Mouse (Mus musculus): ENCODE results near the gene Sirpa.

The Sirpa gene

DNA sequence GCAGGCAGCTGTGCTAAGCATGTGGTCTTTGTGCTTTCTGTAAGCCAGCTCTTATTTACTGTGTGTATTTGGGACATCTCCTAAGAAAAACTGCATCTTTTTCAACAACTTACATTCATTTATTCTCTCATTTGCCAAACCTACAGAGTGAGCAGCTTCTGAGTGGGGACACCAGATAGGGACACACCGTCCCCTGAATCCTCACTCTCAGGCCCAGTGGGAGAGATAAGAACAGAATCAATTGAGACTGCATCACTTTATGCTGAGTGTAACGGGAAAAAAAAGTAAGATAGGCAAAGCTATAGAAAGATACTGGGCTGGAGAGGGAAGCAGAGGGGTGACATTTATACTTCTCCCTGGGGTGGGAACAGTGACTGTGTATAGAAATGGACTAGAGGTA, 61.0 kb downstream of the Sirpa start:
- DNase-seq = no peak

DNA sequence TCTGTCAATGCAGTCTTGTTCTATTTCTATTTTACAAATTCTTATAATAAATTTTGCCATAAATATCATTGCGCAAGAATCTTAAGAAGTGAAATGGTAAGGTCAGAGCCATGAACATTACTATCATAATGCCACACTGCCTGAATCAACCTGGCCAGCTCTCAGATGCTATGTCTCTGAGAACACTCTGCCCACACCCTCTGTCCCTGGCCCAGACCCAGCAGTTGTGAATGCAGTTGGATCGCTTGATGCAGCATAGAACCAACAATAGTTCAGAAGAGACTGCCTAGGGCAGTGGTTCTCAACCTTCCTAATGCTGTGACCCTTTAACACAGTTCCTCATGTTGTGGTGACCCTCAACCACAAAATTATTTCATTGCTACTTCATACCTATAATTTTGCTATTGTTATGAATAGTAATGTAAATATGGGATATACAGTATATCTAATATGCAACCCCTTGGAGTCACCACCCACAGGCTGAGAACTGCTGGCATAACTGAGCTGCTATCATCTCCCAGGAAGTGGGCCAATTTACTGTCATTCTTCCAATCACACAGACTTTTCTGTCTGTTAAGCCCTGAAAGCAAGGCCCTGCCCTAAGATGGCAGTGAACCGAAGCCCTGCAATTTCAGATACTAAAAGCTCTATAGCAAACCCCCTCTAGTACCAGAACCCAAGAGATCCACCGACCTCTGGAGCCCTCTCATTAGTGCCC, 61.8 kb downstream of the Sirpa start:
- DNase-seq = no peak

DNA sequence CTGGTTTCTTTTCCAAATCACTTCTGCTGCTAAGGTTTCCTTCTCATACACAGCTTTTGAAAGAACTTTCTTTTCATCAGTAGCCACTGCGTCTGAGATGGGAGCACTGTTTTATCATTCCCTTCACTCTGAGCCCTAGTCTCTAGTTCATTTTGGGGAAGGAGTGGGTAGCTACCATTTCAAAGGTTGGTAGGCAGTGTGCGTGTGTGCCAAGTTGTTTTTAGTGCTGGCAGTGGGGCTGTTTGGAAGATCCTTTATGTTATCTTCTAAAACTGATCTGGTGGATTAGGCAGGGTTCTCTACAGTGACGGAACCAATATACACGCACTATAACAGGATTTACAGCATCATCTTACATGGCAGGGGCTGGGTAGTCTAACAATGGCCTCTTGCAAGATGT, 62.4 kb downstream of the Sirpa start:
- DNase-seq = no peak

DNA sequence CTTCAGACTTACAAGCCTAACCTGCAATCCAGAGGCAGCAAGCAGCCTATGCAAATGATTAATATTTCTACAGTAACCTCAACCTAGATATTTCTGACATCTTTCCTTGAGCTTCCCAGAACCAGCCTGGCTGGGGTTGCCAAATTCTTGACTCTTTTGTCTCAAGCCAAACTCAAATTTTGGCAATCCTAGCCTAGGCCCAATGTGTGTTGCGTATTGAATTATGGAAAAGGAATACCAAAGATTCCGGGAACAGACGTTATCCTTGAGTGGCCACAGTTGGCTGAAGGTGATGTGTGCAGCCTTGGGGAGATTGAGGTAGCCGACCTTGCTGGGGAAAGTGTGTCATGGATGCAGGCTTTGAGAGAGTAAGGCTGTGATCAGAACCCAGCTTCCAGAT, 66.2 kb downstream of the Sirpa start:
- no peak for DNase-seq

DNA sequence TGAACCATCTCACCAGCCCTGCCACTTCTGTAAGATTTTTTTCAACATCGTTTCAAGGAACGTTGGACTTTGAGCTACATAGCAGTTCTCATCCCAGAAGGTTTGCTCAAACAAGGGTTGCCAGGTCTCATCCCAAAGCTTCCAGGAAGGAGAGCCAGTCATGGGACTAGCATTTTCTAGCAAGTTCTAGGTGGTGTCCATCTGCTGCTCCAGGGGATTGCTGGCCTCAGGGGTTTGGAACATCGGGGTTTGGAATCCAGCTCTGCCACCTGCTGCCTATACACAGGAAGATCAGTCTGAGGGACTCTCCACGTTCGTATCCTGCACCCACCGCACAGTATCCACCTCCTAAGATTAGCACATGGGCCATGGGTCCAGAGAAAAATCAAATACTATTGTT, 67.4 kb downstream of the Sirpa start:
- DNase-seq = no peak

DNA sequence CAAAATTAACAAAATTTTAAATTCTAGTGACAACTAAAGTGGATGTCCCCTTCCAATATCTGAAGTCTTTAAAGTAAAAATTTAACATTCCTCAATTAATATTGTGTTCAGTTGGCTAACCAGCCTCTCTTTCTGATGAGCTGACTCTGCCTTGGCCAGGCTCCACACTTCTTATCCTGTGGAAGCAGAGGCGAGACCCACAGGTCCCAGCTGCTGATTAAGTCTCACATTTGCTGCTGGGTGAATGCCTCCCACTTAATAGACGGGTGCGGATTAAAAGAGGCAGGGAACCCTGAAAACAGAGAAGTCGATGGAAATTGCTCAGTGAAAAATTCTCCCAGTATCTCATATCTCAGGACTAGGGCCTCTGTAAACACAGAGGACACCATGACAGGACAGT, 69.8 kb downstream of the Sirpa start:
- no peak for DNase-seq

DNA sequence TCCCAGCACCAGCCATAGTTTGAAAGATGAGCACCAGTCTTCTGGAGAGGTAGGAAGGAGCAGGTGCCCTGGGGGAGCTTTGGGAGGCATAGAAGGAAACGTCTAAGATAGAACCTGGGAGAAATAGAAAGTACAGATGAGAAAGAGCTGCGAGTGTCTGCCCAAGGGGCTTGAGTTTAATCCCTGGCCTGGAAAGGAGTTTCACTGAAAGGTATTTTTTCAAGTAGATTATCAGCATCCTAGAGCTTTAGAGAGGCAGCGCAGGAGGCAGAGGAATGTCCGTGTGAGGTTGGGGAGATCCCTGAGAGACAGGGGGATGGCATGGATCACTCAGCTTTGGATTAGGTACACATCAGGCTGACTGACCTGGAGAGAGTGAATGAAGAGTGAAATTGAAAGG, 79.3 kb downstream of the Sirpa start:
- no peak for DNase-seq

DNA sequence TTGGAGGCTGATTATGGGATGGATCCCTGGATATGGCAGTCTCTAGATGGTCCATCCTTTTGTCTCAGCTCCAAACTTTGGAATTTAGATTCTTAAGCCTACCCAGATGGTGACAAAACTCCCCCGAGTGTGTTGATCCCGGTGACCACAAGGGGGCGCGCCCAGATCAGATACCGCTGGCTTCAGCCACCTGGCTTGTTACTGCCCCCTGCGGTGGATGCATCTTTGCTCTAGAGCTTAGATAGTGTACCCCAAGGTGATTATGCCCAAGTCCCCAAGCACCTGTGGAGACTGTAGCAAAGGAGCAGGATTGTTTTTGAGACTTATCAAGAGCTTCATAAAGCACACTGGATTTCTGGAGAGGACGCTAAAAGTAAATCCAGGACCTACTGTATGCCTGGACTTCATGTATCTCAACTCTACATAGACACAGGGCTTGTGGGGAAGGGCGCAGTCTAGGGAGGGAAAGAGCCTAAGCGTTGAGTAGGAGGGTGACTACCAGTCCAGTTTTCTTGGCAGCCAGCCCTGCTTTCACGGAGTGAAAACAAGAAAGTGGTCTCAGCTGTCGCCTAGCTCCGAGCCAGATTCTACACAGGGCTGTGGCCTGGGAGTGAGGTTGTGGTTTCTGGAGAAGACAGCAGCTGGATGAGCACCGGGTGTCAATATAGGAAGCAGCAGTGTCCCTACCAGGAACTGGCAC, 82.5 kb downstream of the Sirpa start:
- DNase-seq = peak; percentile 83

DNA sequence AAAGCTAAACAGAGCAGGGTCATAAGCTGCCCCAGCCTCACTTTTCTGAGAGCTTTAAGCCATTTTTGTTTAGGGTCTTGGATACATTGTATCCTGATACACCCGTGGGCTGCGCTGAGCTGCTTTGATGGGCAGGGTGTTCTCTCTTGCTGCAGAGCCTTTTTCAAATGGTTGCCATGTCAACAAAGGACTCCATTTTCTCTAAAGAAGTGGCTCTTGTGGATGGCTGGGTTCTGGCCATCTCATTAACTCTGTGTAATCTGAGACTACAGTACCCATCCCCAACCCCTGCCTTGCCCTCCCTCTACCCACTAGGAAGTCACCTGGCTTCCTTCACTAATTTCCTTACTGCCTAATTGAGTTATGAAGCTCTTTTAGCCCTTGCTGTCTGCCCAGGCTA, 85.0 kb downstream of the Sirpa start:
- DNase-seq = no peak

DNA sequence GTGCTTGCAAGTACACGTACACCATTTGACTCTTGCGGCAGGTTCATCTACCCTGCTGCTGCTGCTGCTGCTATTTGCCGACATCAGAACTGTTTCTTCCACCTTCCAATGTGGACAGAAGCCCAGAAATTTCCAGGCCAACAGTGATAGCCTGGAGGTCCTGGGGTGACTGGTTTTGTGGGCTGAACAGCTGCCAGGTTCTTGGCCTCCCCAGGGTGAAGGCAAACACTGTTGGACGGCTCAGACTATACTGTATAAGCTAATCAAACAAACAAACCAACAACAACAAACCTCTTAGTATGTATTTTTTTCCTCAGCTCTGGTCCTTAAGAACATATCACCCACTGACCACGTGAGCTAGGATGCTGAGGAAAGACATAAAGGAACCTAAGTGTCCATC, 86.4 kb downstream of the Sirpa start:
- no peak for DNase-seq

DNA sequence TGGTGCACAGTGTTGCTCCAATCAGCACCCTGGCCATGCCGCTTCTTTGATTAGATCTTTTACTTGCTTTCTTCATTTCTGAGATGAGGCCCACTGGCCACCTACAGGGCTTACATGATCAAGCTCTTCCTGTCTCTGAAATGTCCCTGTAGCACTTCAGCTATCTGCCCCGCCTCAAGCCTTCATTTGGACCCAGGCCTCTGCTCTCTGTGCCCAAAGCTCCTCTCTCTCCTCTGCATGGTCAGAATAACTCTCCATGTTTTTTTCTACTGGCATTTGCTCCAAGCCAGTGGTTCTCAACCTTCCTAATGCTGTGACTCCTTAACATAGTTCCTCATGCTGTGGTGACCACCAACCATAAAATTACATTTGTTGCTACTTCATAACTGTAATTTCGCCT, 87.6 kb downstream of the Sirpa start:
- no peak for DNase-seq
